Mouse (Mus musculus) limb, embryonic 13.5 days (tissue): Measurements from ENCODE around the gene Sox1. TPM values are rescaled to one million over a fixed set of nuclear protein-coding genes. Genes with fewer than 3 reads are reported as not detected.

Experiments used
- ATAC-seq: fragments of 200-750 bp; cut with Nextera tagmentation; 2 replicates; pipeline ENCODE4 v1.8.0; 2017; ENCODE audit warnings: low read depth, moderate number of reproducible peaks, moderate TSS enrichment; ENCODE audit not compliant: low FRiP score
- H3K27ac ChIP-seq: fragments of 300-500 bp; sonication (generic); 2 replicates; pipeline ENCODE4 v1.5.1; 2015; ENCODE audit warnings: inconsistent platforms, mild to moderate bottlenecking, moderate library complexity
- H3K27me3 ChIP-seq: fragments of 300-500 bp; sonication (generic); 2 replicates; pipeline ENCODE4 v1.6.1; 2015; ENCODE audit warnings: mild to moderate bottlenecking, inconsistent platforms
- H3K36me3 ChIP-seq: fragments of 300-500 bp; sonication (generic); 2 replicates; pipeline ENCODE4 v1.6.1; 2015; ENCODE audit warnings: inconsistent platforms, mild to moderate bottlenecking, moderate library complexity
- H3K4me1 ChIP-seq: fragments of 300-500 bp; sonication (generic); 2 replicates; pipeline ENCODE4 v1.6.1; 2015; ENCODE audit warnings: inconsistent platforms
- H3K4me2 ChIP-seq: fragments of 300-500 bp; sonication (generic); replicated peaks from 2 replicates; pipeline ENCODE4 v1.6.1; 2015; ENCODE audit warnings: inconsistent platforms, mild to moderate bottlenecking, moderate library complexity
- H3K4me3 ChIP-seq: fragments of 300-500 bp; sonication (generic); 2 replicates; pipeline ENCODE4 v1.5.1; 2015; ENCODE audit warnings: moderate library complexity, mild to moderate bottlenecking, inconsistent platforms
- H3K9ac ChIP-seq: fragments of 300-500 bp; sonication (generic); 2 replicates; pipeline ENCODE4 v1.6.1; 2015; ENCODE audit warnings: mild to moderate bottlenecking, inconsistent platforms
- H3K9me3 ChIP-seq: fragments of 300-500 bp; sonication (generic); 2 replicates; pipeline ENCODE4 v1.6.1; 2016; ENCODE audit warnings: inconsistent platforms
- WGBS: fragments of 180-500 bp; shearing (Covaris S2); methylation state at CpG from one replicate; pipeline ENCODE4 v1.1.7; 2015; 5-methylcytosine and 5-hydroxymethylcytosine counted together
- polyA plus RNA-seq: library from polyadenylated mRNA; unstranded; fragments of >200 nt; fragmentation: Nextera tagmentation; extraction: Ambion mirVana; gene quantifications from 2 replicates; pipeline ENCODE4 v1.2.1, GENCODE M21; 2015

The Sox1 gene
- polyA plus RNA-seq, 1 experiment from 2014 or later = not detected

DNA sequence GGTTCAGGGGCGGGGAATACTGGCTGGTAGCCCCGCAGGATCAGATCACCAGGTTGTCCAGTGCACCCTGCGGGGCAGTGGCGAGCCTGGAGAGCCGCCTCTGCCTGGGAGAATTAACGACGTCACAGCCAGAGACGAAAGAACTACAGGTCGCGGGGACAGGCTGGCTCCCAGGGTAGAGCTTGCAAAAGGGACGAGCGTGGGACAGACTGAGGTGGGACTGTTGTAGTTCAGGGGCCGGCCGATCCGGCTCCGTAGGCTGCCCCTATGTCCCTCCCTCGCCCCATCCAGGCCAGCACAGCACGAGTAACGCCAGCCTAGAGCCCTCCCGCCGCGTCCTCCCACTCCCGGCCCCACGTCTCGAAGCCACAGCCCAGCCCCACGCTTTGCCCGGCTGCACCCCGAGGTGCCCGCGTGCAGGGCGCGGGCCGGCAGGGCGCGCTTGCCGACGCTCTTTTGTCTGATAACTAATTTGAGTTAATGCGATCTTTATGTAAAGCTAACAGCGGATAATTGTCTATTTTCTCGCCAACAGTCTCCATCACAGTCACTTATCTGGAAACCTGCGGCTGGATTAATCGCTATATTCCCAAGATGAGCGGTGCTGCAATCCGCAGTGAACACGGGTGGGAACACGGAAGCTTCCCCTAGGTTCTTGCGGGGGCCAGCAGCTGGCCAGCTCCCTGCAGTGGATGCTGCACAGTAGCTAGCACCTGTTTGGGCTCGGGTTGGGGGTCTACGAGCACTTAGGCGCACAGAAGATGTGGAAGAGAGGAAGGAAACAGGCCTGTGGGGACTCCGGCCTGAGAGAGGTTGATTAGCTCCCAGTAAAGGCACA lies 36.0 kb downstream of the Sox1 start:
- H3K4me3 ChIP-seq = peak overlapping the region; percentile 22
- H3K27ac ChIP-seq = no peak overlapping the region
- peak overlapping the region; percentile 51 for H3K4me2 ChIP-seq
- 2% methylated on average over 44 of the region's 51 CpGs for WGBS
- H3K36me3 ChIP-seq = no peaks in the 10 kb centered on the region
- peak; percentile 33; the same call in 1 of the 2 replicates for ATAC-seq
- H3K4me1 ChIP-seq = peaks cover 32% of the 10 kb centered on the region
- H3K27me3 ChIP-seq = peaks cover 100% of the 10 kb centered on the region
- no peak overlapping the region for H3K9ac ChIP-seq
- H3K9me3 ChIP-seq = no peaks in the 10 kb centered on the region

DNA sequence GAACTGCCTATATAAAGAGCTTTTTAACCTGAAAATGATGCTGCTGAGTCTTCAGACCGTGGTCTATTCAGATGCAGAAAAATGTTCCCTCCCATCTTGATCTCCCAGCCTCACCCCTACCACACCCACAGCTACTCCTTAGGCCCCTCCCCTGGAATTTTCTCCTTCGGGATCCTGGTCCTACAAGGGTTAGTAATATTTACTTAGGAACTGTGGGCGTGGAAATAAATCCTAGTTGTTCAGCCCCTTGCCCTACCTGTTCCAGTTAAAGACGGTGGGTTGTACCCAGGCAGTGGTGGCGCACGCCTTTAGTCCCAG lies 36.6 kb downstream of the Sox1 start:
- WGBS = 47% methylated on average over 6 of the region's 6 CpGs
- ATAC-seq = no peak
- 0 out of 2 replicates have a peak overlapping the region, but pooled peaks have one; percentile 5 for H3K4me3 ChIP-seq
- H3K9me3 ChIP-seq = no peaks in the 10 kb centered on the region
- H3K9ac ChIP-seq = no peak overlapping the region
- no peak overlapping the region for H3K27ac ChIP-seq
- H3K36me3 ChIP-seq = no peaks in the 10 kb centered on the region
- H3K4me2 ChIP-seq = no peak overlapping the region
- H3K27me3 ChIP-seq = peaks cover 96% of the 10 kb centered on the region
- peaks cover 32% of the 10 kb centered on the region for H3K4me1 ChIP-seq

DNA sequence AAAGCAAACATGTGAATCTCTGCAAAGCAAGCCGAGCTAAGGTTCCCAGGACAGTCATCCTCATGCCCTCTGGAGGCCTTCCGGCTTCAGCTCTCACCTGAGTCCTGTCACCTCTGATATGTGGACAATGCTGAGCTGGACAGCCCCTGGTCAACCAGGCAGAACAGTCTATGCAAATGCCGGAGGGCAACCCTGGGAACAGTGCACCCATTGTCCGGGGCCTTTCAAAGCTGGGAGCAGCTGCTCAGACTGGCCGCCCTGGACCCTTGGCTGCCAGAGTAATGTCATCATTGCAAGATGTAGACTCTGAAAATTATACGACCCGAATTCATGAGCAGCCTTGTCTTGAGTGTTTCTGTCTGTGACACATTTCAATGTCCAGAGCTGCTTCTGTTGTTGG lies 37.5 kb downstream of the Sox1 start:
- Histone ChIP-seq H3K4me1 (peaks cover 32% of the 10 kb centered on the region), H3K27ac (no peak overlapping the region), H3K36me3 (no peaks in the 10 kb centered on the region), H3K4me3 (no peak overlapping the region), H3K4me2 (no peak overlapping the region), H3K9me3 (no peaks in the 10 kb centered on the region), H3K27me3 (peaks cover 92% of the 10 kb centered on the region), H3K9ac (no peak overlapping the region)
- no peak for ATAC-seq
- 65% methylated on average over 7 of the region's 7 CpGs for WGBS

DNA sequence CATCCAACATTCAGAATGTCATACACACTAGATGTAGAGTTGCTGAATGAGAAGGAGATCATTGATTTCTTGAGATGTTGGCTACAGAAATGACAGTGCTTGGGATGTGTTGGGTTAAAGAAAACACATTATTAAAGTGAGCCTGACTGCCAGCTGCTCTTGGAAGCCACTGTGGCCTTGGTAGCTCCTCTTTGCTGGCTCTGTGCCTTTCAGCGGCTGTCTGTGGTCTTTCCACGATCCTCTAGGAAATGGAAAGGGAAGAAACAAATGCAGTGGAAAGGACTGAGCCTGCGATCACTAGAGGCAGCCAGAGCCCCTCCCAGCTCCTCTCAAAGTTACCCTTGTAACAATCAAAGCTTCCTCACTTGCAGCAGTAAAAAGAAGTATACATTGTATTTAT lies 39.7 kb downstream of the Sox1 start:
- H3K9me3 ChIP-seq = no peaks in the 10 kb centered on the region
- no peak overlapping the region for H3K9ac ChIP-seq
- 64% methylated on average over 3 of the region's 3 CpGs for WGBS
- no peak overlapping the region for H3K27ac ChIP-seq
- no peak overlapping the region for H3K4me3 ChIP-seq
- no peak for ATAC-seq
- H3K27me3 ChIP-seq = peaks cover 76% of the 10 kb centered on the region
- no peak overlapping the region for H3K4me2 ChIP-seq
- H3K36me3 ChIP-seq = no peaks in the 10 kb centered on the region
- H3K4me1 ChIP-seq = peaks cover 16% of the 10 kb centered on the region

DNA sequence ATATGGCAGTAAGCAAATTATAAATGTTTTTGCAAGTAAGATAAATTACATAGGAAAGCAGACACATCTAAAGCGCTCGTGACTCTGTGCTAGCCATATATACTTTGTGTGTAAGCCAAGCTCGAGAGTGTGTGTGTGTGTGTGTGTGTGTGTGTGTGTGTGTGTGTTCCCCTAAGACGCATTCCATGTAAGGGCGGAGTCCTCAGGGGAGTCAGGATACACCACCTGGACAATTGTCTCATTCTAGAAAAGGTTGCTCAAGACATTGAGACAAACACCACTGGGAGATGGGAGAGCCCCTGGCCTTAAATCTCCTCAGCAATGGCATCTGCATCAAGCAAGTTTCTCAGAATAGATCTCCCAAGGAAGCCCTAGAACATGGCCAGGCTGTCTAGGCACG lies 42.9 kb downstream of the Sox1 start:
- H3K4me1 ChIP-seq = no peaks in the 10 kb centered on the region
- no peak overlapping the region for H3K9ac ChIP-seq
- H3K9me3 ChIP-seq = no peaks in the 10 kb centered on the region
- peaks cover 46% of the 10 kb centered on the region for H3K27me3 ChIP-seq
- H3K27ac ChIP-seq = no peak overlapping the region
- 83% methylated on average over 6 of the region's 6 CpGs for WGBS
- H3K4me2 ChIP-seq = no peak overlapping the region
- no peak for ATAC-seq
- no peak overlapping the region for H3K4me3 ChIP-seq
- no peaks in the 10 kb centered on the region for H3K36me3 ChIP-seq

DNA sequence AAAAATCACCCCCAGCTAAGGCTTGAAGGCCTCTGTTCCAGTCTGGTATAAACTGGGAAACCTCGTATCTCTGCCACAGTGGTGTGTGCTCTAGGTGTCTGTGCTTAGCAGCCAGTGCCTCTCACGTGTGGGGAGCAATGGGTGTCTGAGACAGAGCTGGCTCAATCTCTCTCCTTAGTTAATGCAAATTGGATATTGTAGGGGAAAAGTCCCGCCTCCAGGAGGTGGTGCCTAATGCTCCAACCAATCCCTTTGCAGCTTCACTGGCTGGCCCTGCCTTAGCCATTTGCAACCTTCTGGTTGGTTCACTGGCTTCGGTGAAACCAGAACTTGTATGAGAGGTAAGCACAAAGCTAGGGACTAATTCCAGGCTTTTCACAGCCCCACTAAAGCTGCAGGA lies 43.9 kb downstream of the Sox1 start:
- ATAC-seq = no peak
- H3K36me3 ChIP-seq = no peaks in the 10 kb centered on the region
- peaks cover 37% of the 10 kb centered on the region for H3K27me3 ChIP-seq
- WGBS = 18% methylated on average over 4 of the region's 4 CpGs
- no peak overlapping the region for H3K9ac ChIP-seq
- H3K4me2 ChIP-seq = no peak overlapping the region
- H3K4me1 ChIP-seq = no peaks in the 10 kb centered on the region
- H3K4me3 ChIP-seq = no peak overlapping the region
- no peaks in the 10 kb centered on the region for H3K9me3 ChIP-seq
- H3K27ac ChIP-seq = no peak overlapping the region

DNA sequence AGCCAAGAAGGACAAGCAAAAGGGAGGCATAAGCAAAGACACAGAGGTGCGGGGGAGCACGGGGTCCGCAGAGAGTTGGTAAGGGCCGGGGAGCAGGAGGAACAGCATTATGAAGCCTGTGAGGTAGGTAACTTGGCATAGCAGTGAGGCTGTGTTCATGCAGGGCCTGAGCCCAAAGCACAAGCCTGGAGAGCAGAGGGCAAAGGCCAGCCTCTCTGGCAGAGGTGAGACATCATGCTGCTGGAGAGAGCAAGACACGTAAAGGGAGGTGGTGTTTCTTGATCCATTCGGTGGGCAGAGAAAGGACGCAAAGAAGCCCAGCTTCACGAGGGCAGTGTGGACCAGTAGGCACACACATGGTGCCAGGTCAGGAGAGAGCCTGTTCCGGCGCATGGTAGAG lies 44.8 kb downstream of the Sox1 start:
- Histone ChIP-seq H3K9me3 (no peaks in the 10 kb centered on the region), H3K9ac (no peak overlapping the region), H3K4me1 (no peaks in the 10 kb centered on the region), H3K4me3 (no peak overlapping the region), H3K36me3 (no peaks in the 10 kb centered on the region), H3K4me2 (no peak overlapping the region), H3K27me3 (peaks cover 37% of the 10 kb centered on the region), H3K27ac (no peak overlapping the region)
- no peak for ATAC-seq
- WGBS = 93% methylated on average over 10 of the region's 10 CpGs

DNA sequence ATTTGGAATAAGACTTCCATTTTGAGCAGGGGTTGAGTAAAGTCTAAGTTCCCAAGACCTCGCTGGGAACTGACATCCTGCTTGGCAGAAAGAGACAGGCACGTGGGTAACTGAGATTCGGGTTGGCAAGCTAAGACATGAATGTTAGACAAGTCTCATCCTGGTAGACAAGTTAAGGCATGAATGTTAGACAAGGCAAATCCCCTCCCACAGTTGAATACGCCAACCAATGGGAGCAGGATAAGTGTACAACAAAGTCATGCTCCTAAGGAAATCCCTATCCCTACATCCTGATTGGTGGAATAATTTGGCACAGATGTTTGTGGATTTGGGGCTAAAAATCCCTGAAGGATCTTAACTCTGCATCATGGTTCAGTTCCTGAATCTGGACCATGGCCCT lies 45.9 kb downstream of the Sox1 start:
- ATAC-seq = no peak
- WGBS = 82% methylated on average over 4 of the region's 4 CpGs
- H3K4me2 ChIP-seq = no peak overlapping the region
- H3K36me3 ChIP-seq = no peaks in the 10 kb centered on the region
- H3K27me3 ChIP-seq = peaks cover 37% of the 10 kb centered on the region
- no peak overlapping the region for H3K9ac ChIP-seq
- H3K27ac ChIP-seq = no peak overlapping the region
- H3K4me1 ChIP-seq = 0 out of 2 replicates have a peak, but pooled peaks cover 3% of the 10 kb centered on the region
- H3K9me3 ChIP-seq = no peaks in the 10 kb centered on the region
- H3K4me3 ChIP-seq = no peak overlapping the region

DNA sequence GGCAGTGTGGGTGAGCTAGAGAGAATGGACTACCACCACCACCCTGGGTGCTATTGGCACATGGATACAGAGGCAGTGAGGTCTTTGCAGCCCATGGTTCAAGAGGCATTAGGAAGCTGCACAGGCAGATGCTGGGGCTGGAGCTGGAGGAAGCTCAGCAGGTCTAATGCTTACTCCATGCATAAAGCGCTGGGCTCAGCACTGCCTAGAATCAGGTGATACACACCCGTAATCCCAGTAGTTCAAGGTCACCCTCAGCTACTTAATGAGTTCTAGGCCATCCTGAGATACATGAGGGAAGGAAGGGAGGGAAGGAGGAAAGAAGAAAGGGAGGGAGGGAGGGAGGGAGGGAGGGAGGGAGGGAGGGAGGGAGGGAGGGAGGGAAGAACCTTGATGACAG lies 50.2 kb downstream of the Sox1 start:
- H3K4me1 ChIP-seq = 0 out of 2 replicates have a peak, but pooled peaks cover 9% of the 10 kb centered on the region
- 61% methylated on average over 2 of the region's 2 CpGs for WGBS
- H3K9me3 ChIP-seq = 0 out of 2 replicates have a peak, but pooled peaks cover 8% of the 10 kb centered on the region
- no peak overlapping the region for H3K9ac ChIP-seq
- no peak for ATAC-seq
- H3K4me3 ChIP-seq = no peak overlapping the region
- no peak overlapping the region for H3K27ac ChIP-seq
- H3K4me2 ChIP-seq = no peak overlapping the region
- no peaks in the 10 kb centered on the region for H3K36me3 ChIP-seq
- H3K27me3 ChIP-seq = peaks cover 56% of the 10 kb centered on the region

DNA sequence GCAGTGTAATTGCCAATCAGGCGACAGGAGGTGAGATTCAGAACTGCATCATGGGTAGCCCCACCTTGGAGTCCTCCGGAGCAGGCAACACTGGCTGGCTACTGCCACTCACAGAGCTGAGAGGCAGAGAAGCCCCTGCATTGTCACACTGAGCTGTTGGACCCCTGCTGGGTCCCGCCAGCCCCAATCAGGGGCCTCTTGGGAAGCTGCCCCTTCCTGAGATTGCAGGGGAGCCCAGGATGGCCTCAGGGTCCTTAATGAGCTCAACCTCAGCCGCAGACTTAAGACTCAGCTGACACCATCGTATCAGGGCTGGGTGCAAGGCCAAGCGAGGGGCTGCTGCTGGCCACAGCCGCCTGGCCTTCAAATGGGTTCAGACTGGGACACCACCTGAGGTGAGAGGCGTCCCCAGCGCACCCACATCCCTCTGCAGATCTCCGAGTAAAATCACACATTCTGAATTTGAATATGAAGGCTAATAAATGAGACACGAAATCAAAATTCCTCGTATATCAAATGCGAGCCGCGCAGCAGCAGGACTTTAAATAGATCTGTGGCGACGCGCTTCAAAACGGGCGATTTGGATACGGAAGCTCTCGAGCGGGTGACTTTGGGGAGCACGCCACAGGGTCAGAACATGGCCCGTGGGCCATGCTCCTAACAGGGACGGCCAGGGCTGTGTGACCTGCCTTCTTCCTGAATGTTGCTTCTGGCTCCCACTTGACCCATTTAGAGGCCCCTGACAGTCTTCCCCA lies 51.0 kb downstream of the Sox1 start:
- Histone ChIP-seq H3K27me3 (peaks cover 61% of the 10 kb centered on the region), H3K4me3 (no peak overlapping the region), H3K9ac (no peak overlapping the region), H3K4me2 (peak overlapping the region; percentile 25), H3K9me3 (0 out of 2 replicates have a peak, but pooled peaks cover 8% of the 10 kb centered on the region), H3K27ac (no peak overlapping the region), H3K36me3 (no peaks in the 10 kb centered on the region), H3K4me1 (0 out of 2 replicates have a peak, but pooled peaks cover 9% of the 10 kb centered on the region)
- no peak for ATAC-seq
- WGBS = 1% methylated on average over 26 of the region's 26 CpGs
